Mouse (Mus musculus) embryonic facial prominence, embryonic 10.5 days (tissue): Measurements from ENCODE around the gene Ccser1. TPM values are rescaled to one million over a fixed set of nuclear protein-coding genes. Genes with fewer than 3 reads are reported as not detected.

Experiments used
- DNase-seq: peaks from one replicate; pipeline ENCODE4 v3.0.0-alpha.2; 2017; ENCODE audit warnings: low spot score
- H3K27ac ChIP-seq: fragments of 300-500 bp; sonication (generic); replicated peaks from 2 replicates; pipeline ENCODE4 v1.5.1; 2016; ENCODE audit warnings: mild to moderate bottlenecking
- H3K27me3 ChIP-seq: fragments of 300-500 bp; sonication (generic); replicated peaks from 2 replicates; pipeline ENCODE4 v1.6.1; 2016; ENCODE audit warnings: low read depth, mild to moderate bottlenecking; ENCODE audit not compliant: poor library complexity, severe bottlenecking
- H3K36me3 ChIP-seq: fragments of 300-500 bp; sonication (generic); replicated peaks from 2 replicates; pipeline ENCODE4 v1.6.1; 2016; ENCODE audit warnings: mild to moderate bottlenecking, moderate library complexity
- H3K4me1 ChIP-seq: fragments of 300-500 bp; sonication (generic); 2 replicates; pipeline ENCODE4 v1.6.1; 2016
- H3K4me3 ChIP-seq: fragments of 300-500 bp; sonication (generic); 2 replicates; pipeline ENCODE4 v1.5.1; 2016; ENCODE audit warnings: mild to moderate bottlenecking, moderate library complexity
- H3K9me3 ChIP-seq: fragments of 300-500 bp; sonication (generic); 2 replicates; pipeline ENCODE4 v1.6.1; 2016; ENCODE audit warnings: mild to moderate bottlenecking
- WGBS: fragments of 180-500 bp; shearing (Covaris S2); methylation state at CpG from one replicate; pipeline ENCODE4 v1.1.7; 2016; 5-methylcytosine and 5-hydroxymethylcytosine counted together
- polyA plus RNA-seq: library from polyadenylated mRNA; unstranded; fragments of >200 nt; fragmentation: Nextera tagmentation; extraction: Ambion mirVana; gene quantifications from 2 replicates; pipeline ENCODE4 v1.2.1, GENCODE M21; 2016

Ccser1 gene
- polyA plus RNA-seq, 1 experiment from 2014 or later, result 4.3 TPM

DNA sequence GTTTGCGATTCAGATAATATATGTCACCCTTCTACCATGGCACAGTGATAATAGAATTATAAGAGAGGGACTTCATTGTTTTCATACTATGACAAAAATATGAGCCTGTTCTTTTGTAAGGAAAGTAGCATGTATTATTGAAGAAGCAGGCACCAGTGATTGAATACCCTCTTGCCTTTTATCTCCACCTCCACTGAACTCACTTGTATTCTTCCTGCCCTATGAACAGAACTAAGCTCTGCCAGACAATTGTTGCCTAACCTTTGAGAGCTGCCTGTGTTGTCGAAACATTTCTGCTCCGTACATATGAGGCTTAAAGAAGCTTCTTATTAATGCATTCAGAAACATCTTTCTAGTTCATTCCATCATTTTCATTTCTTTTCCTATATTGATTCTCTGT lies 1101.1 kb downstream of the Ccser1 start:
- H3K27me3 ChIP-seq, result no peaks in the 10 kb centered on the region
- DNase-seq, result no peak
- WGBS, result 88% methylated on average over 3 of the region's 3 CpGs

DNA sequence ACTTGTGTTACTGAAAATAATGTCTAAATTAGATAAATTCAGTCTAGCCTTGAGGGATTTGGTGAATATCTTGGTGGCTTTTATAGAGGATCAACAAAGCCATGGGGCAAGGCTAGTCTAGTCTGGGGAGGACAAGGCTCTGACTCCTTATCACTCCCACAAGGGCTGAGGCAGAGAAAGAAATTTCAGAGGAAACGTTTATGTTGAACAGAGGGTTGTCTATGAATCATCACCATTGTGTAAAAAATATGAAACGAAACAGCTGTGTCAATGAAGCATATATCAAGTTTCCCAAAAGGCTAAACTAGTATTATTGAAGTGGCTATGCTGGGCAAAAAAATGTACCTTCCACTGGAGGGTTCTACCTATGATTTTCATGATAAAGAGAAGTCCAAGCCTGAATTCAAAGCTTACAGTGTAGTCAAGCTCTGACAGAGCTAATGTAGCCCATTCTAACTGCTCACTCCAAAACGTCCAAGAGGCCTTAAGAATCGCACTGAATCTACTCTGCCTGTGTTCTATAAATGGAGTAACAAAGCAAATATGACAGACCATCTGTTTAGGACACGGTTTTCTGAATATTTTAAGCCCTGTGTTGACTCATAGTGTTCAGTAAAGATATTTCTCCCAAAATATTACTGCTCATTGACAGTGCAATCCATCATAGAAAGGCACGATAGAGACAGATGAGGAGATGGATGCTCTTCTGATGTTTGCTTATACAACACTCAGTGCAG lies 1121.6 kb downstream of the Ccser1 start:
- H3K4me3 ChIP-seq, result no peak overlapping the region
- H3K27me3 ChIP-seq, result no peaks in the 10 kb centered on the region
- no peaks in the 10 kb centered on the region for H3K36me3 ChIP-seq
- no peak overlapping the region for H3K27ac ChIP-seq
- 76% methylated on average over 6 of the region's 6 CpGs for WGBS
- no peaks in the 10 kb centered on the region for H3K4me1 ChIP-seq
- DNase-seq, result no peak
- no peaks in the 10 kb centered on the region for H3K9me3 ChIP-seq

More for the DNA sequence above, 1101.1 kb downstream of the Ccser1 start:
- Histone ChIP-seq H3K9me3 (no peaks in the 10 kb centered on the region), H3K4me1 (no peaks in the 10 kb centered on the region), H3K4me3 (no peak overlapping the region), H3K27ac (no peak overlapping the region), H3K36me3 (no peaks in the 10 kb centered on the region)

DNA sequence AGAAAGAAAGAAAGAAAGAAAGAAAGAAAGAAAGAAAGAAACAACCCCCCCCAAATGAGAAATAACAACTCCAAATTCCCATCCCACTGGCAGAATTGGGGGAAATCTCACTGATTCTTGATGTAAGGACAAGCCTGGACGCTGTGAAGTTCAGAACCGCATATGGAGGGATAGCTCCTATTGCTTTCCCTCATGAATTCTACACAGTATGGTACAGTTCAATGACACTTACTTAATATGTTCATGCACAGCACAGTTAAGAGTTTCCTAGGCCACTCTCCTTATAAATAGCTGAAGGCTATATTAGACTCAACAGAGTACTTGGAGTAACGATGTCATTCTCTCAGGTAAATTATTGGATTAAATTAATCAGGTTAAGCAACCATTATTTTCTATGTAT lies 1138.5 kb downstream of the Ccser1 start:
- WGBS, result 77% methylated on average over 3 of the region's 3 CpGs
- Histone ChIP-seq H3K27ac (no peak overlapping the region), H3K4me3 (no peak overlapping the region), H3K4me1 (no peaks in the 10 kb centered on the region), H3K36me3 (no peaks in the 10 kb centered on the region), H3K9me3 (no peaks in the 10 kb centered on the region), H3K27me3 (no peaks in the 10 kb centered on the region)
- DNase-seq, result no peak

DNA sequence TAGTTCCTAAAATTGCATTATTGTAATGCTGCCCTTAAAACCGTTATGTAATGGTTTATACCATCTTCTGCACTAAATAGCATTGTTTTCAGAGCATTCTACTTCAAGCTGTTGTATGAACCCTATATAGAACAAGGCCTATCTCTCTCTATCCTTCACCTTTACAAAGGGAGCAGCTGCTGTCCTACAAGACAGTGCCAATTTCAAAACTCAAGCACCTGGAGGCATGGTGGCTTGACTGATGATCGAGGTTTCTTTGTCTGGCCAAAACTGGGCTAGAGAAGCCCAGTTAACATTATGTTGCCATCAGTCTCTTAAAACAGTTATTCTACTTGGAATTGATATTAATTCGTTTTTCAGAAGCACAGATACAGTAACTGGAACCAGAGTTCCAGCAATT lies 1160.2 kb downstream of the Ccser1 start:
- Histone ChIP-seq H3K27ac (no peak overlapping the region), H3K27me3 (no peaks in the 10 kb centered on the region), H3K9me3 (no peaks in the 10 kb centered on the region), H3K4me3 (no peak overlapping the region), H3K4me1 (no peaks in the 10 kb centered on the region), H3K36me3 (no peaks in the 10 kb centered on the region)
- WGBS, result 72% methylated on average over 3 of the region's 3 CpGs
- no peak for DNase-seq

DNA sequence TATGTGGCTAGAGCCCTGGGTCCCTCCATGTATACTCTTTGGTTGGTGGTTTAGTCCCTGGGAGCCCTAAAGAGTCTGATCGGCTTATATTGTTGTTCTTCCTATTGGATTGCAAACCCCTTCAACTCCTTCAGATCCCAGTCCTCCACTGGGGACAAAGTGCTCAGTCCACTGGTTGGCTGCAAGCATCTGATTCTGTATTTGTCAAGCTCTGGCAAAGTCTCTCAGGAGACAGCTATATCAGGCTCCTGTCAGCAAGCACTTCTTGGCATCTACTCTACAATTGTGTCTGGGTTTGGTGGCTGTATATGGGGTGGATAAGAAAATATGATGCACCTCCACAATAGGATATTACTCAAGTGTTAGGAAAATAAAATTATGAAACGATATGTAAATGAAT lies 1187.7 kb downstream of the Ccser1 start:
- DNase-seq, result no peak
- no peak overlapping the region for H3K4me3 ChIP-seq
- 92% methylated on average over 2 of the region's 2 CpGs for WGBS

More for the DNA sequence above, 1187.7 kb downstream of the Ccser1 start:
- H3K27me3 ChIP-seq, result no peaks in the 10 kb centered on the region
- no peaks in the 10 kb centered on the region for H3K4me1 ChIP-seq
- H3K36me3 ChIP-seq, result no peaks in the 10 kb centered on the region
- no peaks in the 10 kb centered on the region for H3K9me3 ChIP-seq
- no peak overlapping the region for H3K27ac ChIP-seq
